Mouse (Mus musculus) ES-Bruce4 (cell line): Measurements from ENCODE around the gene Tmc7. TPM values are rescaled to one million over a fixed set of nuclear protein-coding genes. Genes with fewer than 3 reads are reported as not detected.

ENCODE experiments used
- H3K27ac ChIP-seq: 2 replicates; pipeline ENCODE4 v1.5.1; 2012; ENCODE audit warnings: low read length, inconsistent platforms; ENCODE audit not compliant: insufficient read depth
- H3K27me3 ChIP-seq: 2 replicates; pipeline ENCODE4 v1.6.1; 2012; ENCODE audit warnings: mild to moderate bottlenecking, low read length, inconsistent platforms; ENCODE audit not compliant: control insufficient read depth, poor library complexity, insufficient read depth, severe bottlenecking
- H3K36me3 ChIP-seq: 2 replicates; pipeline ENCODE4 v1.6.1; 2012; ENCODE audit warnings: inconsistent platforms, mild to moderate bottlenecking, low read length, moderate library complexity; ENCODE audit not compliant: control insufficient read depth, poor library complexity, insufficient read depth, severe bottlenecking
- H3K4me1 ChIP-seq: one replicate; pipeline ENCODE4 v1.8.1; 2011; ENCODE audit warnings: low read length; ENCODE audit not compliant: control insufficient read depth, insufficient read depth
- H3K4me3 ChIP-seq: 2 replicates; pipeline ENCODE4 v1.5.1; 2011; ENCODE audit warnings: low read depth, mild to moderate bottlenecking, low read length
- H3K9ac ChIP-seq: 2 replicates; pipeline ENCODE4 v1.6.1; 2012; ENCODE audit warnings: low read depth, mild to moderate bottlenecking, inconsistent platforms; ENCODE audit not compliant: poor library complexity, severe bottlenecking
- H3K9me3 ChIP-seq: replicated peaks from 2 replicates; pipeline ENCODE4 v1.6.1; 2012; ENCODE audit warnings: mild to moderate bottlenecking, low read length, inconsistent platforms; ENCODE audit not compliant: control insufficient read depth, poor library complexity, insufficient read depth, severe bottlenecking
- CTCF ChIP-seq: IDR thresholded peaks from one replicate; pipeline ENCODE4 v1.8.1; 2011; ENCODE audit warnings: low read depth, low read length
- EP300 ChIP-seq: IDR thresholded peaks from 2 replicates; pipeline ENCODE4 v1.6.1; 2011; ENCODE audit warnings: low read depth, low read length; ENCODE audit not compliant: insufficient read depth
- POLR2A ChIP-seq: IDR thresholded peaks from one replicate; pipeline ENCODE4 v1.8.1; 2011; ENCODE audit warnings: low read length; ENCODE audit not compliant: insufficient read depth
- polyA plus RNA-seq: library from polyadenylated mRNA; stranded (reverse); fragments of >200 nt; gene quantifications from 2 replicates; pipeline ENCODE4 v1.2.4, GENCODE M21; 2011; ENCODE audit warnings: low read depth; ENCODE audit not compliant: missing spikeins, insufficient read depth, insufficient read length

Tmc7 gene
- polyA plus RNA-seq, 1 experiment = 7.7 TPM

DNA sequence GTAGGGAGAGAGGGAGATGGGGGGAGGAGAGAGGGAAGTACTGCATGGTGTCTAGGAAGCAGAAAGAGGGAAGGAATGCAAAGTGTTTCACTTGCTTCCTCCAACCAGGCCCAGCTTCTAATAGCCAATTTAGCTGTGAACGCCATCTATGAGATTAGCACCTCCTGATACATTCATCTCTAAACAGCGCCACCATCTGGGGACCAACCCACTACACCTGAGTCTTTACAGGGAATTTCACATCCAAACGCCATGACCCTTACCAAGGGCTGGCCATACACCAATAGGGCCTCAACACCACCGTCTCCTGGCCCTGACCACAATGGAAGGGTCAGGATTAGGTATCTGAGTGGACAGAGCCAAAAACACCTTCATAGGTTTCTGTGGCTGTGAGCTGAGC lies 30.7 kb downstream of the Tmc7 start:
- H3K27ac ChIP-seq = no peak overlapping the region
- no peak overlapping the region for H3K9ac ChIP-seq
- H3K4me3 ChIP-seq = no peak overlapping the region
- no peak for TF ChIP-seq POLR2A
- TF ChIP-seq CTCF = peak; percentile 19
- no peak for TF ChIP-seq EP300
- no peaks in the 10 kb centered on the region for H3K27me3 ChIP-seq
- H3K36me3 ChIP-seq = no peaks in the 10 kb centered on the region
- H3K4me1 ChIP-seq = no peaks in the 10 kb centered on the region
- no peaks in the 10 kb centered on the region for H3K9me3 ChIP-seq

DNA sequence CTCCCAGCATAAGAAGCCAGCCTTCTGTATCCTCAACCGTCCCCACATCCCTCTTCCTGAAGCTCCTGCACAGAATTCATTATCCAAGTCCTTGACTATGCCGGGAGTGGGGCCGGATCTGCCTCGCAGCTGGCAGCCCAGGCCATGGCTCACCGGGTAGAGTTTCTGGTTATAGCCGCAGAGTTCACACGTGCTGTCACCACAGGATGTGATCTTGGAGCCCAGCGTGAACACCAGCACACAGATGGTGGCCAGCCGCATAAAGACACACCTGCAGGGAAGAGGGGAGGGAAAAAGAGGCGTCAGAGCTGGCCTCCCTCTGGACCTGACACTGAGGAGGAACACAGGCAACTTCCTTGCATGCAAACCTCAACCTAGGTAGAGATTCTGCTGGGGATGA lies 37.1 kb downstream of the Tmc7 start:
- Histone ChIP-seq H3K9ac (no peak overlapping the region), H3K27ac (no peak overlapping the region), H3K27me3 (no peaks in the 10 kb centered on the region), H3K4me3 (no peak overlapping the region), H3K4me1 (no peaks in the 10 kb centered on the region), H3K36me3 (no peaks in the 10 kb centered on the region), H3K9me3 (no peaks in the 10 kb centered on the region)
- TF ChIP-seq POLR2A (no peak), CTCF (no peak), EP300 (no peak)

DNA sequence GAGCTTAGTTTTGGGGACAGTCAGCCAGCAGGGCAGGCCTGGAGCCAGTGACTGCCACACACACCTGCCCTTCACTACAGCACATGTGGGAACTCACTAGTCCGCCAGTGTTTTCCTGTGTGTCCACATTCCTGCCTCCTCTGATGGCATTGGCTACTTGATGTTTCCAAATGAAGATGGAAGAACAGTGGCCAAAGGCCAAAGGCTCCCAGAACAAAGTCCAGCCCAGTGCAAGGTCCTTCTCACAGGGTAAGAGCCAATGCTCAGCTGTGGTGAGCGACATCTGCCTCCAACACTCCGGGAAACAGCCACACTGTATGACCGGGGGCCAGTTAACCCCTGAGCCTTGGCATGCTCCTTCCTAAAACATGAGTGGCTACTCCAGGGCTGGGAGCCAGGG lies 40.4 kb downstream of the Tmc7 start:
- TF ChIP-seq CTCF = no peak
- no peak for TF ChIP-seq POLR2A
- TF ChIP-seq EP300 = no peak
- H3K9me3 ChIP-seq = no peaks in the 10 kb centered on the region
- H3K4me3 ChIP-seq = no peak overlapping the region
- H3K27ac ChIP-seq = no peak overlapping the region
- H3K27me3 ChIP-seq = no peaks in the 10 kb centered on the region
- no peaks in the 10 kb centered on the region for H3K36me3 ChIP-seq
- no peaks in the 10 kb centered on the region for H3K4me1 ChIP-seq
- no peak overlapping the region for H3K9ac ChIP-seq

DNA sequence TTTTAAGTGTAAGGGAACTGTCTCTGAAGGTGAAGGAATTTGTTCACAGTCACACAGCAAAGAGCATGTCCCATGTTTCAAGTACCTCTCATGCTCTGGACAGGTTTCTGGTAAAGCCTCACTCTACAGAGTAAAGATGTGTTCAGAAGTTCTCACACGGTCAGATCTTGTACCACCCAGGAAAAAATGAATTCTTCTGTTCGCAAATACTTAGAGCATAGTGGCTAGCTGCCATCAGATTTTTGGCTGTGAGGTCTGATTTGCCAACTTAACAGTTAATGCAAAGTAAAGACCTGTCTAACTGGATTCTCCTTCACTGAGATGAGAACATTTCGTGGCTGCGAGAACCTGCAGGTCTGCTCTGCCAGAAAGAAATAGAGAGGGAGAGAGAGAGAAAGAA lies 49.5 kb downstream of the Tmc7 start:
- TF ChIP-seq POLR2A = no peak
- TF ChIP-seq CTCF = no peak
- TF ChIP-seq EP300 = no peak
- Histone ChIP-seq H3K9me3 (no peaks in the 10 kb centered on the region), H3K4me1 (no peaks in the 10 kb centered on the region), H3K36me3 (no peaks in the 10 kb centered on the region), H3K27ac (no peak overlapping the region), H3K4me3 (no peak overlapping the region), H3K27me3 (no peaks in the 10 kb centered on the region), H3K9ac (no peak overlapping the region)

- H3K9ac ChIP-seq = no peak overlapping the region
- TF ChIP-seq CTCF (no peak), EP300 (no peak), POLR2A (no peak)
- no peaks in the 10 kb centered on the region for H3K9me3 ChIP-seq
- no peaks in the 10 kb centered on the region for H3K36me3 ChIP-seq
- H3K4me3 ChIP-seq = no peak overlapping the region
- no peaks in the 10 kb centered on the region for H3K4me1 ChIP-seq
- no peak overlapping the region for H3K27ac ChIP-seq
- H3K27me3 ChIP-seq = no peaks in the 10 kb centered on the region
Observed at GRCm38 (mm10) chr7:118534326-118534725, 50.2 kb downstream of the Tmc7 start.

- TF ChIP-seq POLR2A = peak; percentile 41
- no peak for TF ChIP-seq CTCF
- TF ChIP-seq EP300 = no peak
Observed at GRCm38 (mm10) chr7:118533178-118533578, 51.4 kb downstream of the Tmc7 start, which contains the start of gene Coq7. TSS of gene Coq7 (minus strand) at chr7:118533356.

More at GRCm38 (mm10) chr7:118533178-118533578, 51.4 kb downstream of the Tmc7 start, which contains the start of gene Coq7:
- Histone ChIP-seq H3K36me3 (no peaks in the 10 kb centered on the region), H3K27me3 (no peaks in the 10 kb centered on the region), H3K27ac (peak within 1 kb of the TSS; percentile 58), H3K4me3 (peak within 1 kb of the TSS; percentile 95), H3K4me1 (no peaks in the 10 kb centered on the region), H3K9ac (peak within 1 kb of the TSS; percentile 51), H3K9me3 (no peaks in the 10 kb centered on the region)
